Mouse (Mus musculus) cerebellum, adult 18-20 months (tissue): ENCODE data around the gene Olfr161.
"Not testable (repeated sequence)": the region's sequence is repeated elsewhere in the genome, so short reads cannot be mapped to it uniquely, and the experiment has no call there.

Source experiments
- DNase-seq, 2 experiments: peaks; one replicate each; pipeline ENCODE4 v3.0.0; 2021

The Olfr161 gene

GRCm38 (mm10) chr16:3590691-3591090 is at the start of gene Olfr161:
Olfr161 (plus strand) TSS chr16:3591042.
- no peak for DNase-seq

GRCm38 (mm10) chr16:3563553-3563952 is 27.3 kb upstream of the Olfr161 start:
- no peak for DNase-seq

- not testable (repeated sequence) for DNase-seq
Measured at GRCm38 (mm10) chr16:3577658-3578057, 13.2 kb upstream of the Olfr161 start.

DNA sequence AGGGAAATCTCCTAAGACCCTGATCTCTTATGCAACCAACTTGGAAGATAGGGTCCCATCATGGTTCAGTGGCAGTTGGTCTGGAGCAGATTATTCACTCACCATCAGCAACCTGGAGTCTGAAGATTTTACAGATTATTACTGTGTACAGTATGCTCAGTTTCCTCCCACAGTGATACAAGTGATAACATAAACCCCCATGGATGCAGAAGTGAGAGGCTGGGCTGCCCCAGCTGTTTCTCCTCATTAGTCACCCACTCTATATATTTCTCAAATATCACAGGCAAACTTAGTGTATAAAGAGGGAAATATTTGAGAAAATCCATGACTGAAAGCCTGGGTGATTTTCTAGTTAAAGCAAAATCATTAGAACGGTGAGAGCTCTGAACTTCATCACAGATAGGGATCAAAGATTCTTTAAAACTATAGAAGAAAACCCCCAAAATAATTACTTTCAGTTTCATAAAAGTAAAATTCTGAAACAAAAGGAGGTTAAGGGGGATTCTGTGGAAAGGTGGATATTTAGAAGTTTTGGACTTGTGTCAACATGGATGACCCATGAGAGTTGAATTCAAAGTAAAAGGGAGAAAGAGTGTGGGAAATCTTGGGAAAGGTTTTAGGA is 12.5 kb upstream of the Olfr161 start:
- not testable (repeated sequence) for DNase-seq

GRCm38 (mm10) chr16:3631376-3631775 is 40.5 kb downstream of the Olfr161 start:
- DNase-seq = not testable (repeated sequence)

- DNase-seq = not testable (repeated sequence)
Measured at GRCm38 (mm10) chr16:3632572-3633361, 41.9 kb downstream of the Olfr161 start.
